Mouse (Mus musculus): Measurements from ENCODE around the gene F10.
A peak's percentile ranks its signal among the peaks of the same experiment; 100 is the strongest.
"Not testable (repeated sequence)": the region's sequence is repeated elsewhere in the genome, so short reads cannot be mapped to it uniquely, and the experiment has no call there.

F10 gene

GRCm38 (mm10) chr8:13060441-13061150 is 23.5 kb downstream of the F10 start, which contains the start of gene Proz:
Proz (plus strand) TSS chr8:13060914.
- DNase-seq (ENCODE audit: extremely low spot score) = no peak

- DNase-seq (ENCODE audit: extremely low spot score) = no peak
These were observed 26.0 kb downstream of the F10 start for GRCm38 (mm10) chr8:13063112-13063511.

GRCm38 (mm10) chr8:13073255-13073654 is 36.1 kb downstream of the F10 start:
- no peak for DNase-seq (ENCODE audit: extremely low spot score)

GRCm38 (mm10) chr8:13075044-13075443 is 37.9 kb downstream of the F10 start:
- no peak for DNase-seq (ENCODE audit: extremely low spot score)

- DNase-seq (ENCODE audit: extremely low spot score) = not testable (repeated sequence)
These were observed 38.5 kb downstream of the F10 start for GRCm38 (mm10) chr8:13075579-13075978.

GRCm38 (mm10) chr8:13077542-13077941 is 40.4 kb downstream of the F10 start:
- no peak for DNase-seq (ENCODE audit: extremely low spot score)

- peak; percentile 94 for DNase-seq (ENCODE audit: extremely low spot score)
These were observed 67.6 kb downstream of the F10 start for GRCm38 (mm10) chr8:13104691-13105086.

GRCm38 (mm10) chr8:13105087-13105881 is 68.2 kb downstream of the F10 start, which contains the start of the genes Pcid2 and Cul4a:
Pcid2 (minus strand) TSS chr8:13105459.
Cul4a (plus strand) TSS chr8:13105621.
- DNase-seq (ENCODE audit: extremely low spot score) = peak; percentile 97

- peak; percentile 69 for DNase-seq (ENCODE audit: extremely low spot score)
These were observed 68.9 kb downstream of the F10 start for GRCm38 (mm10) chr8:13105908-13106551.

All from embryo, embryonic 9.5 days (tissue).